Mouse (Mus musculus) midbrain, postnatal 0 days (tissue): ENCODE data around the gene Zfp383. TPM values are rescaled to one million over a fixed set of nuclear protein-coding genes. Genes with fewer than 3 reads are reported as not detected.

Experiments
- ATAC-seq: fragments of 200-750 bp; cut with Nextera tagmentation; 2 replicates; pipeline ENCODE4 v1.8.0; 2017; ENCODE audit warnings: moderate number of reproducible peaks, mild to moderate bottlenecking, moderate TSS enrichment, moderate library complexity; ENCODE audit not compliant: low FRiP score
- DNase-seq: peaks from one replicate; pipeline ENCODE4 v3.0.0-alpha.2; 2015; ENCODE audit warnings: low spot score
- H3K27ac ChIP-seq: fragments of 300-500 bp; sonication (generic); 2 replicates; pipeline ENCODE4 v1.5.1; 2014; ENCODE audit warnings: low read depth, mild to moderate bottlenecking, low read length, mixed read lengths
- H3K27me3 ChIP-seq: fragments of 300-500 bp; sonication (generic); 2 replicates; pipeline ENCODE4 v1.6.1; 2014; ENCODE audit warnings: low read length, control low read depth, mixed read lengths; ENCODE audit not compliant: insufficient read depth
- H3K36me3 ChIP-seq: fragments of 300-500 bp; sonication (generic); 2 replicates; pipeline ENCODE4 v1.6.1; 2014; ENCODE audit warnings: low read length, control low read depth, mixed read lengths; ENCODE audit not compliant: insufficient read depth
- H3K4me1 ChIP-seq: fragments of 300-500 bp; sonication (generic); 2 replicates; pipeline ENCODE4 v1.6.1; 2014; ENCODE audit warnings: mild to moderate bottlenecking, control low read depth, antibody characterized with exemption, low read length, mixed read lengths; ENCODE audit not compliant: insufficient read depth
- H3K4me2 ChIP-seq: fragments of 300-500 bp; sonication (generic); 2 replicates; pipeline ENCODE4 v1.6.1; 2014; ENCODE audit warnings: low read depth, mild to moderate bottlenecking, low read length, mixed read lengths; ENCODE audit not compliant: poor library complexity, severe bottlenecking
- H3K4me3 ChIP-seq: fragments of 300-500 bp; sonication (generic); 2 replicates; pipeline ENCODE4 v1.5.1; 2014; ENCODE audit warnings: low read depth, mild to moderate bottlenecking, low read length, moderate library complexity
- H3K9ac ChIP-seq: fragments of 300-500 bp; sonication (generic); replicated peaks from 2 replicates; pipeline ENCODE4 v1.6.1; 2014; ENCODE audit warnings: mild to moderate bottlenecking, low read length, moderate library complexity, mixed read lengths; ENCODE audit not compliant: poor library complexity, severe bottlenecking
- H3K9me3 ChIP-seq: fragments of 300-500 bp; sonication (generic); 2 replicates; pipeline ENCODE4 v1.6.1; 2016; ENCODE audit warnings: low read length, control low read depth
- CTCF ChIP-seq: IDR thresholded peaks from 2 replicates; pipeline ENCODE4 v1.5.1; 2016; ENCODE audit warnings: antibody characterized with exemption, mild to moderate bottlenecking
- WGBS: fragments of 180-500 bp; shearing (Covaris S2); extraction: QIAGEN DNeasy Blood & Tissue Kit; methylation state at CpG from one replicate; pipeline ENCODE4 v1.1.7; 2014; 5-methylcytosine and 5-hydroxymethylcytosine counted together
- polyA plus RNA-seq: library from polyadenylated mRNA; unstranded; fragments of >200 nt; fragmentation: Nextera tagmentation; extraction: Ambion mirVana; gene quantifications from 2 replicates; pipeline ENCODE4 v1.2.1, GENCODE M21; 2015
- total RNA-seq: library from RNA; depleted of rRNA; stranded (reverse); fragments of >200 nt; gene quantifications from 2 replicates; pipeline ENCODE4 v1.2.3, GENCODE M21; 2014

The Zfp383 gene
- total and polyA plus RNA-seq, 2 experiments from 2014 or later, result 5.4 to 6.6 TPM

DNA sequence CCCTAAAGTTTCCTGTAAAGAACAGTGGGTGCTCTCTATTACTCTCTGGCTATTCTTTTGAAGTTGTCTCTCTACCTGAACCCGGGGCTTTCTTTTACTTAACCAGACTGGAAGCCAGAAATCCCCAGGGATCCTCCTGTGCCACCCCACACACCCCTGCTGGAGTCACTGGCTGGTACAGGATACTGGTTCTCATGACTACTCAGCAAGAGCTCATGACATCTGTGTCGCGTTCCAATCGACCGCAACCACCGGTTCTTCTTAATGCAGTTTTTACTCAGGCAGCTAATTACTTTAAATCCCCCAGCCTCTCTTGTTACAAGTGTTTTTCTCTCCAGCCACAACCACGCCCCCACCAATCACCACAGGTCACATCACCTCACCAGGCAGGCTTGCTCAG lies 28.0 kb upstream of the Zfp383 start:
- H3K27me3 ChIP-seq, result no peaks in the 10 kb centered on the region
- no peak overlapping the region for H3K9ac ChIP-seq
- H3K4me3 ChIP-seq, result no peak overlapping the region
- peaks cover 10% of the 10 kb centered on the region for H3K9me3 ChIP-seq
- TF ChIP-seq CTCF, result no peak
- 77% methylated on average over 7 of the region's 7 CpGs for WGBS
- ATAC-seq (no peak), DNase-seq (no peak)
- H3K4me1 ChIP-seq, result no peaks in the 10 kb centered on the region
- H3K36me3 ChIP-seq, result peaks cover 18% of the 10 kb centered on the region
- H3K27ac ChIP-seq, result no peak overlapping the region
- H3K4me2 ChIP-seq, result no peak overlapping the region

- H3K9me3 ChIP-seq, result peaks cover 4% of the 10 kb centered on the region; the same call in 1 of the 2 replicates
- no peaks in the 10 kb centered on the region for H3K4me1 ChIP-seq
- no peak for ATAC-seq
- H3K36me3 ChIP-seq, result peaks cover 9% of the 10 kb centered on the region
- TF ChIP-seq CTCF, result no peak
- DNase-seq, result no peak
- H3K27me3 ChIP-seq, result no peaks in the 10 kb centered on the region
- H3K9ac ChIP-seq, result no peak overlapping the region
- no peak overlapping the region for H3K4me2 ChIP-seq
- no peak overlapping the region for H3K4me3 ChIP-seq
- WGBS, result 91% methylated on average over 7 of the region's 7 CpGs
- H3K27ac ChIP-seq, result no peak overlapping the region
These were observed 27.1 kb upstream of the Zfp383 start for GRCm38 (mm10) chr7:29880916-29881315.

GRCm38 (mm10) chr7:29890501-29890900 lies 17.5 kb upstream of the Zfp383 start:
- WGBS, result 98% methylated on average over 7 of the region's 7 CpGs
- no peak for TF ChIP-seq CTCF
- Histone ChIP-seq H3K4me2 (no peak overlapping the region), H3K27me3 (no peaks in the 10 kb centered on the region), H3K27ac (no peak overlapping the region), H3K9ac (no peak overlapping the region), H3K4me1 (no peaks in the 10 kb centered on the region), H3K9me3 (peaks cover 29% of the 10 kb centered on the region), H3K36me3 (peaks cover 53% of the 10 kb centered on the region), H3K4me3 (no peak overlapping the region)
- DNase-seq (no peak), ATAC-seq (no peak)

DNA sequence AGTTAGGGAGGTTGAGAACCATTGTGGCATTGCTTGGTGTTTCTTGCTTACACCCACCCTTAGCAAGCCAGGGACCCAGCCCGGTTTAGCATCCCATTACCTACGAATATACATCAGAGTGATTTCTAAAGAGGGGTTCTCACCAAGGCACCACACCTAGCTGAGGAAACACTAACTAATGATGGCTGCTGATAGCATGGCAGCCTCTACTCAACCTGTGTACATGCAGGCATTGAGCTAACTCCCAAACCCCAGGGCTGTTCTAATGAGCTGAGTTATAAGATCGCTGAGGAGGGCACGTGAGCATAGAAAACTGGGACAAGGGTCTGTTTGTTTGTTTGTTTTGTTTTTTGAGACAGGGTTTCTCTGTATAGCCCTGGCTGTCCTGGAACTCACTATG lies 15.3 kb upstream of the Zfp383 start:
- Histone ChIP-seq H3K9ac (no peak overlapping the region), H3K36me3 (peaks cover 69% of the 10 kb centered on the region), H3K9me3 (peaks cover 22% of the 10 kb centered on the region), H3K4me1 (no peaks in the 10 kb centered on the region), H3K27me3 (no peaks in the 10 kb centered on the region), H3K27ac (no peak overlapping the region), H3K4me2 (no peak overlapping the region), H3K4me3 (no peak overlapping the region)
- ATAC-seq (no peak), DNase-seq (no peak)
- 99% methylated on average over 4 of the region's 4 CpGs for WGBS
- no peak for TF ChIP-seq CTCF

GRCm38 (mm10) chr7:29898351-29898750 lies 9.7 kb upstream of the Zfp383 start:
- Histone ChIP-seq H3K27ac (no peak overlapping the region), H3K4me2 (no peak overlapping the region), H3K27me3 (no peaks in the 10 kb centered on the region), H3K9me3 (peaks cover 17% of the 10 kb centered on the region), H3K4me1 (no peaks in the 10 kb centered on the region), H3K9ac (no peak overlapping the region), H3K4me3 (no peak overlapping the region), H3K36me3 (peaks cover 56% of the 10 kb centered on the region)
- peak; percentile 18 for TF ChIP-seq CTCF
- ATAC-seq (no peak), DNase-seq (no peak)
- WGBS, result over 99% methylated on average over 4 of the region's 4 CpGs

- 94% methylated on average over 4 of the region's 4 CpGs for WGBS
- Histone ChIP-seq H3K4me1 (no peaks in the 10 kb centered on the region), H3K4me2 (no peak overlapping the region), H3K27ac (no peak overlapping the region), H3K9ac (no peak overlapping the region), H3K27me3 (no peaks in the 10 kb centered on the region), H3K4me3 (no peak overlapping the region), H3K9me3 (no peaks in the 10 kb centered on the region), H3K36me3 (peaks cover 6% of the 10 kb centered on the region)
- ATAC-seq (no peak), DNase-seq (no peak)
- TF ChIP-seq CTCF, result no peak
These were observed 3.9 kb upstream of the Zfp383 start for GRCm38 (mm10) chr7:29904101-29904500.
